Mouse (Mus musculus): ENCODE measurements around the gene Rdh16f1. TPM values are rescaled to one million over a fixed set of nuclear protein-coding genes. Genes with fewer than 3 reads are reported as not detected.

Gene Rdh16f1
- polyA plus RNA-seq (2015; fragmentation: Nextera tagmentation; extraction: Ambion mirVana): 0.13 and 0.17 TPM in 2 replicates

- Histone ChIP-seq H3K4me3 (replicated peaks) (no peak within 1 kb of the TSS), H3K9ac (no peak within 1 kb of the TSS), H3K4me2 (no peak within 1 kb of the TSS), H3K9me3 (replicated peaks) (no peaks in the 10 kb centered on the region), H3K4me1 (replicated peaks) (peaks cover 26% of the 10 kb centered on the region), H3K27me3 (no peaks in the 10 kb centered on the region), H3K36me3 (replicated peaks) (no peaks in the 10 kb centered on the region), H3K27ac (replicated peaks) (0 out of 2 replicates have a peak within 1 kb of the TSS, but pooled peaks have one; percentile 5)
- 52% methylated on average over 9 of the region's 9 CpGs for WGBS (ENCODE audit: insufficient replicate concordance)
- 0 out of 2 replicates have a peak, but pooled peaks have one; percentile 30 for ATAC-seq (ENCODE audit: insufficient read depth)
Observed at GRCm38 (mm10) chr10:127759181-127760110, at the start of gene Rdh16f1, which contains the start of gene Rdh1. Rdh16f1 (plus strand) TSS chr10:127759787. Rdh1 (plus strand) TSS chr10:127759721.

DNA sequence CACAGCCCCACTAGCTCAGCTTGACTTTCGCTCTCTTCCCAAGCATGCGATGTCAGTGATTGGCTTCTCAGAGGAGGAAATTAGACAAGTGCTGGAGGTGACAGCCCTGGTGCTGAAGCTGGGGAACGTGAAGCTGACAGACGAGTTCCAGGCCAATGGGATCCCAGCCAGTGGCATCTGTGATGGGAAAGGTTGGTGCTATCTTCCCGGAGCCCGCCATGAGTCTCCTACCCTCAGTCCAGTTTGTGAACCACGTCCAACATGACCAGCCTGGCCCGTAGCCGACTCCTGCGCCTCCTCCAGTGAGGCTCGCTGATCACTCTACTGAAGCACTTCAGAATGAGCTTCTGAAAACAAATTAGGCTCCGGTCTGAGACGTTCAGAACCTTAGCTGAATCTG is 49.3 kb upstream of the Rdh16f1 start:
- Histone ChIP-seq H3K9me3 (replicated peaks) (no peaks in the 10 kb centered on the region), H3K27me3 (peaks cover 6% of the 10 kb centered on the region; the same call in 1 of the 2 replicates), H3K4me2 (no peak overlapping the region), H3K36me3 (replicated peaks) (no peaks in the 10 kb centered on the region), H3K4me1 (replicated peaks) (no peaks in the 10 kb centered on the region; the same call in 1 of the 2 replicates), H3K27ac (replicated peaks) (no peak overlapping the region), H3K9ac (no peak overlapping the region), H3K4me3 (replicated peaks) (no peak overlapping the region)
- 69% methylated on average over 13 of the region's 13 CpGs for WGBS (ENCODE audit: insufficient replicate concordance)
- no peak for ATAC-seq (ENCODE audit: insufficient read depth)

DNA sequence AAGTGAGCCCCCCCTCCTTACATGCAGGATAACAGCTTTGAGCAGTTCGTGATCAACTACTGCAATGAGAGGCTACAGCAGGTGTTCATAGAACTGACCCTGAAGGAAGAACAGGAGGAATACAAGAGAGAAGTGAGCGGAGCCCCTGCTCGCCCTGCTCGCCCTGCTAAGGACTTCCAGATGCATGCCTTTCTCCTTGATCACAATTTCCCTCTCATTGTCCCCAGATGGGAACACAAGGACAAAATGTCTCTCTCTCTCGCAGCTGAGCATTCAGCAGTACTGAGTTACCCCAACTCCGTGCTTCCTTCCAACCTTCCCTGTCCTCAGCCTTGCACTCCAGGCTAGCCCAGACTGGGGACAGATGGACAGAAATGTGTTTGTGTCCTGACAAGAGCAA is 46.9 kb upstream of the Rdh16f1 start:
- ATAC-seq (ENCODE audit: insufficient read depth): no peak
- 70% methylated on average over 6 of the region's 6 CpGs for WGBS (ENCODE audit: insufficient replicate concordance)
- H3K27me3 ChIP-seq: peaks cover 6% of the 10 kb centered on the region; the same call in 1 of the 2 replicates

DNA sequence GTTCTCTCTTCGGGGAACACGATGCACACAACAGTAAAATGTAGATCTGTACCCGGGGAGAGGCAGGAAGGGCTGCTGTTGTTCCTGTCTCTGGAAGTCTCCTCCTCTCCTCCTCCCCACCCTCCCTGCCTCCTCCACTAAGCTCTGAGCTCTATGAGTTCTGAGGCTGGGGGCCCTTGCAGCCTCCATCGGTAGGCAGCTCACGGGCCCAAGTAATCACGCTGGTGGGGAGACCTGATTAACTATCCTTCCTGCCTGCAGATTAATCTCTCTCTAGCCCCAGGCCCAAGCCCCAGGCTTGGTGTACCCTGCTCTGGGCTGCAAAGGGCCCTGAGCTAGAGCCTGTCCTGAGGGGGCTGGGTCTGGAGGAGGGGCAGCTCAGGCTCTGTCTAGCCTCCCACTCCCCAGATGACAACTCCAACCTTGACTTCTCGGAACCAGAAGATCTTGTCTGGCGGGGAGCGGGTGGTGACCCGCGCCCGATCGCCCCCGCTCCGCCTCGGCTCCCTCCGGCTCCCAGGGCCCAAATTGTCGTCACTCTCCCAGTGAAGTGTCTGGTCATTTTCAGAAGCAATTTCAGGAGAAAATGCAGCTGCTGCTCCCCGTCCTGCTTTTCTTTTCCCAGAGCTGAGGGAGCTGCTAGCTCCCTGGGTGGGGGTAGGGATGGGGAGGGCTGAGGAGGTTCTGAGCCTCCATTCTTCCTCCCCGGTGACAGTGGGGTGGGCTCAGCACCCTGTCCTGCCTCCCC is 37.7 kb upstream of the Rdh16f1 start:
- H3K4me3 ChIP-seq (replicated peaks): no peak overlapping the region
- H3K9ac ChIP-seq: no peak overlapping the region
- H3K4me1 ChIP-seq (replicated peaks): peaks cover 34% of the 10 kb centered on the region
- no peaks in the 10 kb centered on the region for H3K36me3 ChIP-seq (replicated peaks)
- no peak overlapping the region for H3K27ac ChIP-seq (replicated peaks)
- no peaks in the 10 kb centered on the region for H3K9me3 ChIP-seq (replicated peaks)
- no peak overlapping the region; the same call in 1 of the 2 replicates for H3K4me2 ChIP-seq
- ATAC-seq (ENCODE audit: insufficient read depth): no peak
- H3K27me3 ChIP-seq: peaks cover 56% of the 10 kb centered on the region
- WGBS (ENCODE audit: insufficient replicate concordance): 22% methylated on average over 20 of the region's 20 CpGs

More for the DNA sequence above, 46.9 kb upstream of the Rdh16f1 start:
- Histone ChIP-seq H3K9ac (no peak overlapping the region), H3K9me3 (replicated peaks) (no peaks in the 10 kb centered on the region), H3K27ac (replicated peaks) (no peak overlapping the region), H3K4me2 (no peak overlapping the region), H3K36me3 (replicated peaks) (no peaks in the 10 kb centered on the region), H3K4me1 (replicated peaks) (no peaks in the 10 kb centered on the region), H3K4me3 (replicated peaks) (no peak overlapping the region)

DNA sequence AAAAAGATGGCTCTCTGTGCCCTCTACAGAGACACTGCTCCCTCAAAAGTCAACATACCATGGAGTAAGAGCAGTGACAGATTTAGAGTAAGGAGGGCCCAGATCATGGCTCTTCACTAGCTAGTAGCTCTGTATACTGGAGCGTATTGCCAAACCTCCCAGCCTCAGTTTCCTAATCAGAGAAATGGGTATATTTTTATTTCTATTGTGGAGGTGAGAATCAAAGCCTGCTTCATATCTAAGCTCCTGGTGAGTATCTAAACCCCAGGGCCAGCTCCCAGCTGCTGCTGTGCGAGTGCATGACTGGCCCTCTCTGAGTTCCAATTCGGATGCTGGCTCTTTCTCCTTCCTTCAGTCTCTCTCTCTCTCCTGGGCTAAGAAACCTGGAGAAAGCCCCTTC is 35.4 kb upstream of the Rdh16f1 start, which contains the start of gene Tac2:
TSS of gene Tac2 (plus strand) at position 301 of the 400 bp plus-strand sequence.
- H3K4me3 ChIP-seq (replicated peaks): peak within 1 kb of the TSS; percentile 21; the same call in 1 of the 2 replicates
- peak within 1 kb of the TSS; percentile 46 for H3K4me2 ChIP-seq
- H3K27ac ChIP-seq (replicated peaks): no peak within 1 kb of the TSS
- peaks cover 56% of the 10 kb centered on the region for H3K27me3 ChIP-seq
- no peak within 1 kb of the TSS for H3K9ac ChIP-seq
- peaks cover 53% of the 10 kb centered on the region for H3K4me1 ChIP-seq (replicated peaks)
- H3K36me3 ChIP-seq (replicated peaks): no peaks in the 10 kb centered on the region
- no peaks in the 10 kb centered on the region for H3K9me3 ChIP-seq (replicated peaks)
- WGBS (ENCODE audit: insufficient replicate concordance): 53% methylated on average over 3 of the region's 3 CpGs
- ATAC-seq (ENCODE audit: insufficient read depth): no peak

DNA sequence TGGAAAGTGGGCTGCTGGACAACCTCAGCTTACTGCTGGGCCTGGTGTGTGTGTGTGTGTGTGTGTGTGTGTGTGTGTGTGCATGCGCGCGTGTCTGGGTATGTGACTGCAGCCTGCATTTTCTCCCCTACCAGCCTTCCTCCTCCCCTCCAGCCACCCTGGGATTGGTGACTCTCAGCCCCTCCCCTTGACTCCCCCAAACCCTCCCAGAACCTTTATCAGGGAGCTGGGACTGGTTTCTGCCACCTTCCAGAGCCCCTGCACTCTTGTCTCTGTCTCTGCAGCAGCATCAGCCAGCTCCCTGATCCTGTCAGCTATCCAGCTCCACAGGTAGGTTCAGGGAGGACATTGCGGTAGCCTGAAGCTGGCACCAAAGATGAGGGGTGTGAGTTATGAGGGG is 34.5 kb upstream of the Rdh16f1 start:
- peaks cover 47% of the 10 kb centered on the region for H3K27me3 ChIP-seq
- no peak overlapping the region for H3K27ac ChIP-seq (replicated peaks)
- H3K4me3 ChIP-seq (replicated peaks): peak overlapping the region; percentile 21; the same call in 1 of the 2 replicates
- WGBS (ENCODE audit: insufficient replicate concordance): 55% methylated on average over 4 of the region's 4 CpGs
- H3K9ac ChIP-seq: no peak overlapping the region
- peak; percentile 62 for ATAC-seq (ENCODE audit: insufficient read depth)
- no peaks in the 10 kb centered on the region for H3K36me3 ChIP-seq (replicated peaks)
- H3K9me3 ChIP-seq (replicated peaks): no peaks in the 10 kb centered on the region
- H3K4me2 ChIP-seq: peak overlapping the region; percentile 46
- peaks cover 61% of the 10 kb centered on the region for H3K4me1 ChIP-seq (replicated peaks)

- Histone ChIP-seq H3K27ac (replicated peaks) (no peak overlapping the region), H3K9me3 (replicated peaks) (no peaks in the 10 kb centered on the region), H3K9ac (peak overlapping the region; percentile 6; the same call in 1 of the 2 replicates), H3K4me3 (replicated peaks) (no peak overlapping the region), H3K4me2 (peak overlapping the region; percentile 27), H3K36me3 (replicated peaks) (no peaks in the 10 kb centered on the region), H3K27me3 (peaks cover 14% of the 10 kb centered on the region), H3K4me1 (replicated peaks) (peaks cover 80% of the 10 kb centered on the region)
- no peak for ATAC-seq (ENCODE audit: insufficient read depth)
- 62% methylated on average over 8 of the region's 8 CpGs for WGBS (ENCODE audit: insufficient replicate concordance)
Observed at GRCm38 (mm10) chr10:127728437-127728836, 31.1 kb upstream of the Rdh16f1 start.

DNA sequence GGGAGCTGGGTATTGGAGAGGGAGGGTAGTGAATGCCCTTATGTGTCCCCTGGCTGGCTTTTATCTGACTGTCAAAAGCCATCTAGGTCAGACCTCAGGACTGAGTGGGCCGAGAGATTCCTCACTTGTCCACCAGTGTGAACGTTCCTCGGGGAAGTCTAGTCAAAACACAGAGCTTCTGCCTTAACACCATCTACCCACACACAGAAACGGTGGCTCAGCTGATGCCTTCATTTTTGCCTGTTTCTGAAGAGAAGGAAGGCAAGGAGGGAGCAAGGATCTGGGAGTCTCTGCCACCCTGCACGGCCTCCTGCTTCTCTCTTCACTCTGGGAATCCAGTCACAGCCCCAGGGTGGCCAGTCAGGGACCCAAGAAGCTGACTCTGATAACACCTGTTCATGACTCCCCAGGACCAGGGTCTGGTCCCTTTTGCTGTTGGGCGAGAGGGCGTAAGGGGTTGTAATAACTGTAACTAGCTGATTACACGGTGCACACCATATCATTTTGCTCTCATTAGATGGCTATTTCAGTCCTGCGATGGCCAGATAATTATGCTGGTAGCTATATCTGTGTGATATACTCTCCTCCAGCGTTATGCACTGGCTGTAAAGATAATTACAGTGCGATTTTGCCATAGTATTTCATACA is 29.2 kb upstream of the Rdh16f1 start:
- H3K36me3 ChIP-seq (replicated peaks): no peaks in the 10 kb centered on the region
- 22% methylated on average over 11 of the region's 11 CpGs for WGBS (ENCODE audit: insufficient replicate concordance)
- H3K4me3 ChIP-seq (replicated peaks): no peak overlapping the region
- peak overlapping the region; percentile 85 for H3K27ac ChIP-seq (replicated peaks)
- H3K9ac ChIP-seq: peak overlapping the region; percentile 16; the same call in 1 of the 2 replicates
- peaks cover 5% of the 10 kb centered on the region for H3K27me3 ChIP-seq
- peak overlapping the region; percentile 54 for H3K4me2 ChIP-seq
- H3K9me3 ChIP-seq (replicated peaks): no peaks in the 10 kb centered on the region
- ATAC-seq (ENCODE audit: insufficient read depth): peak; percentile 90
- peaks cover 87% of the 10 kb centered on the region for H3K4me1 ChIP-seq (replicated peaks)

DNA sequence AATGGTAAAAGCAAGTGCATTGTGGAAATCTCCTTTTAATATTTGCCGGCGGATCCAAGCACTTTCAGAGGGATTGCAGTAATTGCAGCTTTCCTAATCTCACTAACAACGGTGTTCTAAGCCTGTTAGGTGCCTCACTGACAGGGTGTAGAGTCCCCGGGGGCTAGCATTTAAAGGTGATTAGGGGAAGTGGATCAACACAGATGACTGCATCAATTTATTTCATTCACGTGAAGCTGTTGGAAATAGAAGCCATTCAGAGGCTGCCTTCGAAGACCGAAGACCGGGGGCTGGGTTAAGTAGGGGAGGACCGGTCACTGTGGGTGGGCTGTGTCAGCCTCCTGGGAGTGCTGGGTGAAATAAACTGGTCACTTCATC is 28.7 kb upstream of the Rdh16f1 start:
- peaks cover 5% of the 10 kb centered on the region for H3K27me3 ChIP-seq
- no peaks in the 10 kb centered on the region for H3K36me3 ChIP-seq (replicated peaks)
- no peaks in the 10 kb centered on the region for H3K9me3 ChIP-seq (replicated peaks)
- no peak overlapping the region for H3K4me3 ChIP-seq (replicated peaks)
- ATAC-seq (ENCODE audit: insufficient read depth): no peak
- peak overlapping the region; percentile 85 for H3K27ac ChIP-seq (replicated peaks)
- peaks cover 89% of the 10 kb centered on the region for H3K4me1 ChIP-seq (replicated peaks)
- 38% methylated on average over 9 of the region's 9 CpGs for WGBS (ENCODE audit: insufficient replicate concordance)
- peak overlapping the region; percentile 13; the same call in 1 of the 2 replicates for H3K9ac ChIP-seq
- peak overlapping the region; percentile 54 for H3K4me2 ChIP-seq

DNA sequence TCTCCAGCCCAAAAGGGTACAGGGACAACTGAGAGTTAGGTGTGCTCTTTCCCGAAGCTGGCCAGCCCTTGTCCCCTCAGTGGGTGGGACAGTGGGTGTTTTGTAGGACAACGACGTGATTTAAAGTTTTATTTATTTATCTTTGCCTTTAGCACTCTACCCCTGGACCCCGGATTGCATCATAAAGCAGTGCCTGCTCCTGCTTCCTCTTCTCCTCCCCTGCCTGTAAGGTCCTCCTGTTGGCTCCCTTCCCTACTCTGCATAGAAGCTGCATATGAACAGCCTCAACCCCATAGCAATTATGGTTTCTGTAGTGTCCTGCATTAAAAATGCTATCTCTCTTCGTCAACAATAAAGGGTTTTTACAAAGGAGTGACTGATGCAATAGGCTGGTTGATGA is 28.2 kb upstream of the Rdh16f1 start:
- 15% methylated on average over 5 of the region's 5 CpGs for WGBS (ENCODE audit: insufficient replicate concordance)
- H3K4me1 ChIP-seq (replicated peaks): peaks cover 93% of the 10 kb centered on the region
- 0 out of 2 replicates have a peak overlapping the region, but pooled peaks have one; percentile 13 for H3K9ac ChIP-seq

More for the DNA sequence above, 28.2 kb upstream of the Rdh16f1 start:
- Histone ChIP-seq H3K27me3 (peaks cover 5% of the 10 kb centered on the region), H3K4me3 (replicated peaks) (no peak overlapping the region), H3K36me3 (replicated peaks) (no peaks in the 10 kb centered on the region), H3K4me2 (peak overlapping the region; percentile 54), H3K9me3 (replicated peaks) (no peaks in the 10 kb centered on the region), H3K27ac (replicated peaks) (peak overlapping the region; percentile 85)
- ATAC-seq (ENCODE audit: insufficient read depth): no peak
